Mouse (Mus musculus) adrenal gland, adult 18-20 months (tissue): ENCODE data around the gene Ptk7. TPM values are rescaled to one million over a fixed set of nuclear protein-coding genes. Genes with fewer than 3 reads are reported as not detected.

ENCODE experiments used
- DNase-seq, 2 experiments: peaks; one replicate each; pipeline ENCODE4 v3.0.0; 2021 to 2022; ENCODE audit warnings: low spot score in 2 of 2
- long read RNA-seq, 2 experiments: library from polyadenylated mRNA; stranded (forward); transcript quantifications; one replicate each; pipeline ENCODE4 v2.0.0; 2021
- total RNA-seq, 2 experiments: library from RNA; stranded (reverse); gene quantifications; 1 replicate in 1 of 2; 2 replicates in 1 of 2; pipeline ENCODE4 v1.2.3; 2021

The Ptk7 gene
- total RNA-seq, result 1 to 10 TPM; 2.7 to 5.8 TPM
- long read RNA-seq, experiment 1, full-length matches to known transcripts, result 3 of 3 reads
- long read RNA-seq, experiment 1, partial matches to known transcripts, result 0 of 3 reads
- long read RNA-seq, experiment 1, other reads (novel, unspliced or antisense), result 0 of 3 reads
- long read RNA-seq, experiment 2, full-length matches to known transcripts, result 10 of 18 reads
- long read RNA-seq, experiment 2, partial matches to known transcripts, result 8 of 18 reads
- long read RNA-seq, experiment 2, other reads (novel, unspliced or antisense), result 0 of 18 reads

DNA sequence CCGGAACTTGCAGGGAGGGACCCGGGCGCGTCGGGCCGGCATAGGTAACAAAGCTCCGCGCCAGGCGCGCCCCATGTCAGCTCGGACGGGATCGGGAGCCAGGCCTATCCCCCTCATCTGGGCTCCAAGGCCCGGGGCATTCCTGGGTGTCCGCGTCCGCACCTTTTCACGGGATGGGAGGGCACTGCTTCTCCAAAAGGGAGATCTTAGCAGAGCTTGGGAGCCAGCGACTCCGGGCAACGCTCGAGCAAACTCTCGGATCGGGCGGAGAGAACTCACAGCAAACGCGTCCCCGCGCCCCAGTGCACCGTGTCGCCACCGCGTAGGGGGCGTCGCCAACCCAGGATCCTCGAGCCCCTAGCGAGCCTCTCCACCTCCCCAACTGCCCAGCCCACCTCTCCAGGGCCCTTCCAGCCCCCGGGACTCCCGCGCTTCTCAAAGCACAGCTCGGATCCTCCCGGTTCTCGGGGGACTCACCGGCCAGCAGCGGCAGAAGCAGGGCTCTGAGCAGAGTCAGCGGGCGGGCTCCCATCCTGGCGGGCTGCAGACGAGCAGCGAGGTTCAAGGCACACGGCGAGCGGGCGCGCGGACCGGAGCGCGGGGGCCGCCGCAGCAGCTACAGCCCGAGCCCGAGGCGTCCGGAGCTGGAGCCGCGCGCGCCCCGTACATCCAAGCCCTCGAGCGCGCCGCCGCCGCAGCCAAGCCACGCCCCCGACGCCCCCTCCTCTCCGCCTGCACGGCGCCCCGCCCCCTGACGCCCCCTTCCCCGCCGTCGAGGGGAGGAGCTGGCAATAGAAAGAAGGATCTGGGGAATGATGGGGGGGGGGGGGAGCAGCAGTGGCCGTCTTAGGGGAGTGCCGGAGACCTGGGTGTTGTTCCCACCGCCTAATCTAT, at the start of gene Ptk7:
Gene Ptk7, minus strand, starts transcription at position 714 of the 894 bp plus-strand sequence.
- DNase-seq, result peak; percentile 37 to 53

DNA sequence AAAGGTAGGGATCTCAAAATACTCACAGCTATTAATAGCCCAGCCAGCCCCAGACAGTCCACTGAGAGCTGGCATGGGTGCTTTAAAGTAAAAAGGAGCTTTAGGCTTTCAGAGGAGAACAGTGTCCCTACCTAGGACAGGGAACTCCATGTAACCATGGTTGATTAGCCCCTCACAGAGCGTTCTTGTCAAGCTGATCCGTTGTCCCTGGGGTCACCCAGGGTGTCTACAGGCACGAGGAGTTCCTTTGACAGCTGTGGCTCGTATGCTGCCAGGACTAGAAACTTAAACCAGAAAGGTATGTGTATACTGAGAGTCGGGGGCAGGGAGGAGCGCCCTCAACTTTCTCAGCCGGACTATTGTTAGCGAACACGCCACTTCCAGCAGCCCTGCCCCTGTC, 49.6 kb upstream of the Ptk7 start:
- no peak for DNase-seq

DNA sequence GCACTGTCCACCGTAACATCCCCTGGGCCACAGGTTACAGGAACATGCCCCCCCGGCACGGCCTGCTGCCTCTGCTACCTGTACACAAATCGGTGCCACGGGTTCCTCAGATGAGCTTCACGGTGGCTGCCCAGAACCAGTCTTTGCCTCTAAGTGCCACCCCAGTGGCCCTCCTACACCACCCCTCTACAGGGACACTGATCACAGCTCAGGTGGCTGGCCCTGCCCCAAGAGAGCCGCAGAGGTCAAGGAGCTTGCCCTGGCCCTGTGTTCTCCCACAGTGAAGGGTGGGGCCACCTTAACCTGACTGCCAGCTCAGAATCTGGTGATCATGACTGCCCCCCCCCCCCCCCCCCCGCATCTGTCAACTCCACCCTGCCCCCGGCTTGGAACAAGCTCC, 49.1 kb upstream of the Ptk7 start, which contains the start of gene Mea1:
Gene Mea1, plus strand, starts transcription at position 378 of the 400 bp plus-strand sequence.
- DNase-seq, result no peak

GRCm38 (mm10) chr17:46674530-46675283, 45.4 kb upstream of the Ptk7 start:
- peak in 1 of 2 experiments; percentile 17 for DNase-seq

DNA sequence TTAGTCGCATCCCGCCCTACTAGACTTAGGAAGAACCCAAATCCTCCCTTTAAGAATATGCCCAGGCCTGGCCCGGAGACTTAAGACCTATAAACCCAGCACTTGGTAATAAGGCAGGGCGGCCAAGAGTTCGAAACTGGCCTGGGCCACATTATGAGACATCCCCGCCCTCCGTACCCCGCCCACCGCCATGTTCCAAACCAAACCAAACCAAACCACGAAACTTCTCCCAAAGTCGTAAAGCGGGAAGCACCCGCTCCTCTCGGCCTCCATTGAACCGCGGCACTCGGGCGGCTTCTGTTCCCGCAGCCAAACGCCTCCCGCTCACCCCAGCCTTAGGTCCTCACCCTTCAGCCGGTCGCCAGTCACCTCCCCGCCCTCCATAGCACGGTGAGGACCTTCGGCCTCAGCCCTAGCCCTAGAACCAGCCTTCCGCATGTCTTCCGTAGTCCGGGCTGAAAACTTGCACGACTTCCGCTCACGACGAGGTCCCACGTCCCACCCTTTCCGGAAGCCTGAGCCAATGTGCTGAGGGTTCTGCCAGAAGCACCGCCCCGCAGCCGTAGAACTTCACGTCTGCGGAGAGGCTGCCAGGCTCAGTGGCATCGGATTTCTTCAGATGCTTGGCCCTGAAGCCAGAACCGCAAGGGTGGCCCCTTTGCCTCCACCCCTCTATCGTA, 44.7 kb upstream of the Ptk7 start, which contains the start of gene Rrp36:
Gene Rrp36, minus strand, starts transcription at position 503 of the 680 bp plus-strand sequence.
- DNase-seq, result peak; percentile 79 to 83

GRCm38 (mm10) chr17:46669911-46670310, 40.6 kb upstream of the Ptk7 start:
- no peak for DNase-seq

GRCm38 (mm10) chr17:46667712-46668111, 38.4 kb upstream of the Ptk7 start:
- no peak for DNase-seq

- DNase-seq, result no peak
Observed at GRCm38 (mm10) chr17:46662730-46663129, 33.4 kb upstream of the Ptk7 start.

- DNase-seq, result no peak
Observed at GRCm38 (mm10) chr17:46661981-46662380, 32.7 kb upstream of the Ptk7 start.

DNA sequence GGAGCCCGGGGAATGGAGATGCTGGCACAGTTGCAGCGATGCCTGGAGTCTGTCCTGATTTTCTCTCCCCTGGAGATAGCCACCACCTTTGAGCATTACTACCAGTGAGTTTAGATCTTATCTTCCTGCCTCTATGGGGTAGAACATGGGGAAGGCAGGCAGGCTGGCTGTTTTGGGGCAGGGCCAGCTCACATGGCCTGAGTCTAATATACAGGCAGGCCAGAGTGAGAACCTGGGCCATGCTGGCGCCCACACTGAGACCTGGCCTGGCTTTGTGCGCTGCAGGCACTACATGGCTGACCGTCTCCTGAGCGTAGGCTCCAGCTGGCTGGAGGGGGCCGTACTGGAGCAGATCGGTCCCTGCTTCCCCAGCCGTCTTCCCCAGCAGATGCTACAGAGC, 32.0 kb upstream of the Ptk7 start:
- no peak for DNase-seq

DNA sequence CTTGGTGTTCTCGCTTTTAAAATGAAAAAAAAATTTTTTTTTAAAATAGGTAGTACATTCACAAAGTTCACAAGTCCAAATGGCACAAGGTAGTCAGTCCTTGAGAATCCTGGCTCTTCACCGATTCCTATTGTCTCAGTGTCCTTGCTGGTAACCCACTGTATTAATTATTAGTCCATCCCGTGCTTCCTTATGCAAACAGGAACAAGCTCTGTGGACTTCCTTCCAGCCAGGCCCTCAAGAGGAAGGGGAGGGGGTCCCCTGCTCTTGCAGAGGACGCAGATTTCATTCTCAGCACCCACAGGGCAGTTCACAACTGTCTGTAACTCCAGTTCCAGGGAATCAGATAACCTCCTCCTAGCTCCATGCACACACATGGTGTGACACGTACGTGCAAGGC, 26.8 kb upstream of the Ptk7 start:
- no peak for DNase-seq

DNA sequence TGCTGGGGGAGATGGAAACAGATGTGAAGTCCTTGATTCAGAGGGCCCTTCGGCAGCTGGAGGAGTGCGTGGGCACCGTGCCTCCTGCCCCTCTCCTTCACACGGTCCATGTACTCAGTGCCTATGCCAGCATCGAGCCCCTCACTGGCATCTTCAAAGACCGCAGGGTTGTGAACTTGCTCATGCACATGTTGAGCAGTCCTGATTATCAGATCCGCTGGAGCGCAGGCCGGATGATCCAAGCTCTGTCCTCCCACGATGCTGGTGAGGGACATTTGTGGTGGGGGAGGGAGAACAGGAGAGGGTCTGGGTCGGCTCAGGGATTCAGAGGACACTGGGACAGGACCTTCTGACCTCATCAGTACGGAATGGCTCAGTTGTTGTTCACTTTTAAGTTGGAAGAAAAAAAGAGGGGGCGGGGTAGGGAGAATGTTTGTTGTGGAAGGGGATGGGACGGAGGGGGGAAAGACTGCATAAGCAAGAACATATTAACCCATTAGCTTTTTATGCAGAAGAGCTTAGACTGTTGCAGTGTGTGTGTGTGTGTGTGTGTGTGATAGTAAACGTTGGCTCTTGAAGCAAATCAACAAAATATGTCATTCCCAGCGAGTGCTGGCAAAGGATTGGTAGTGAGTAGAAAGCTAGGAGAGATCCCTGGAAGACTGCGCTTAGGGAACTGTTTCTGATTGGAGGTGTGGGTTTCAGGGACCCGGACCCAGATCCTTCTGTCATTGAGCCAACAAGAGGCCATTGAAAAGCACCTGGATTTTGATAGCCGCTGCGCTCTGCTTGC, 22.6 kb upstream of the Ptk7 start:
- no peak for DNase-seq

- DNase-seq, result no peak
Observed at GRCm38 (mm10) chr17:46651292-46651691, 22.0 kb upstream of the Ptk7 start.

- DNase-seq, result peak; percentile 82 to 83
Observed at GRCm38 (mm10) chr17:46650232-46651031, 21.1 kb upstream of the Ptk7 start, which contains the start of gene Cul7. Cul7 (plus strand) TSS chr17:46650337.

DNA sequence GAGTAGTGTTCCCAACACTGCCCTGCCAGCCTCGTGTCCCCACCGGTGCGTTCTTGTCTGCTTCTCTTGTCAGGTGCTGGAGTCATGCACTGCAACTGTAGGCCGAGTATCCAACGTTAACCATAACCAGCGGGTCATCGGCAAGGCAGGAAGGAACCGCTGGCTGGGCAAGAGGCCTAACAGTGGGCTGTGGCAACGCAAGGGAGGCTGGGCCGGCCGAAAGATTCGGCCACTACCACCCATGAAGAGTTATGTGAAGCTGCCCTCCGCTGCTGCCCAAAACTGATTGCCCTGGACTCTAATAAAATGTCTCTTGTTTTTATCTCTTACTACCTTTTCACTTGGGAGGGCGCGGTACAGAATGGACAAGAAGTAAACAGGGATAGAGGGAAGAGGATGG, 20.5 kb upstream of the Ptk7 start:
- peak in 1 of 2 experiments; percentile 17 for DNase-seq

- no peak for DNase-seq
Observed at GRCm38 (mm10) chr17:46648436-46648835, 19.1 kb upstream of the Ptk7 start.

- DNase-seq, result no peak
Observed at GRCm38 (mm10) chr17:46647279-46647678, 18.0 kb upstream of the Ptk7 start.

GRCm38 (mm10) chr17:46646322-46646662, 17.0 kb upstream of the Ptk7 start:
- no peak for DNase-seq
